Mouse (Mus musculus) CH12.LX (cell line): ENCODE results near the gene Fgfr2. TPM values are rescaled to one million over a fixed set of nuclear protein-coding genes. Genes with fewer than 3 reads are reported as not detected.

Source experiments
- DNase-seq: peaks from one replicate; pipeline ENCODE4 v3.0.0-alpha.2; 2013; ENCODE audit errors: extremely low read depth
- H3K27ac ChIP-seq: 2 replicates; pipeline ENCODE4 v1.5.1; 2012; ENCODE audit warnings: low read depth, mild to moderate bottlenecking, control low read depth, moderate library complexity; ENCODE audit not compliant: insufficient read depth
- H3K27me3 ChIP-seq: replicated peaks from 2 replicates; pipeline ENCODE3; 2012; ENCODE audit warnings: inconsistent platforms
- H3K36me3 ChIP-seq, 2 experiments: replicated peaks in 1 of 2; 2 replicates each; pipeline versions ENCODE3 to v1.6.1; 2012; ENCODE audit warnings: inconsistent platforms in 1 of 2, low read length in 1 of 2, mild to moderate bottlenecking in 1 of 2, mixed read lengths in 1 of 2, moderate library complexity in 1 of 2; ENCODE audit not compliant: control insufficient read depth in 1 of 2, insufficient read depth in 1 of 2
- H3K4me1 ChIP-seq, 2 experiments: 2 replicates each; pipeline ENCODE4 v1.6.1; 2012; ENCODE audit warnings: inconsistent platforms in 1 of 2, moderate library complexity in 1 of 2; ENCODE audit not compliant: insufficient read depth in 2 of 2, control insufficient read depth in 1 of 2
- H3K4me2 ChIP-seq: 2 replicates; pipeline ENCODE4 v1.6.1; 2012; ENCODE audit warnings: low read depth, mild to moderate bottlenecking, control low read depth; ENCODE audit not compliant: poor library complexity, insufficient read depth, severe bottlenecking
- H3K4me3 ChIP-seq, 3 experiments: fragments of 150-350 bp in 1 of 3; sonication (generic) in 1 of 3; replicated peaks in 1 of 3; 2 replicates each; pipeline versions ENCODE3 to v1.5.1; 2011 to 2012; ENCODE audit warnings: low read depth in 2 of 3, low read length in 2 of 3, mild to moderate bottlenecking in 2 of 3, moderate library complexity in 2 of 3, control low read depth in 1 of 3, improper control_type of control experiment in 1 of 3, inconsistent platforms in 1 of 3, mixed read lengths in 1 of 3; ENCODE audit not compliant: poor library complexity in 1 of 3
- H3K79me2 ChIP-seq: replicated peaks from 2 replicates; pipeline ENCODE4 v1.6.1; 2012; ENCODE audit warnings: mild to moderate bottlenecking, moderate library complexity; ENCODE audit not compliant: control insufficient read depth, poor library complexity, insufficient read depth, severe bottlenecking; ENCODE audit errors: extremely low read depth
- H3K9ac ChIP-seq: 2 replicates; pipeline ENCODE4 v1.6.1; 2012; ENCODE audit warnings: low read depth, mild to moderate bottlenecking, control low read depth, moderate library complexity; ENCODE audit not compliant: insufficient read depth
- H3K9me3 ChIP-seq: replicated peaks from 2 replicates; pipeline ENCODE3; 2012; ENCODE audit warnings: low read length, inconsistent platforms, mixed read lengths
- BHLHE40 ChIP-seq: IDR thresholded peaks from 2 replicates; pipeline ENCODE4 v1.6.1; 2011; ENCODE audit warnings: mild to moderate bottlenecking, low read depth, low read length, improper control_type of control experiment
- CTCF ChIP-seq, 2 experiments: IDR thresholded peaks in 1 of 2; conservative IDR thresholded peaks in 1 of 2; 2 replicates each; pipeline ENCODE4 v1.5.1; 2011 to 2012; ENCODE audit warnings: low read depth in 2 of 2, low read length in 2 of 2, improper control_type of control experiment in 1 of 2, inconsistent platforms in 1 of 2, mild to moderate bottlenecking in 1 of 2, moderate library complexity in 1 of 2
- ETS1 ChIP-seq: conservative IDR thresholded peaks from 2 replicates; pipeline ENCODE4 v1.6.1; 2012; ENCODE audit warnings: low read depth, mild to moderate bottlenecking, inconsistent platforms, low read length, improper control_type of control experiment, moderate library complexity
- IRF4 ChIP-seq: IDR thresholded peaks from 2 replicates; pipeline ENCODE4 v1.6.1; 2014; ENCODE audit warnings: low read depth, mild to moderate bottlenecking, inconsistent platforms, low read length, improper control_type of control experiment
- JUND ChIP-seq: conservative IDR thresholded peaks from 2 replicates; pipeline ENCODE4 v1.6.1; 2011; ENCODE audit warnings: low read depth, low read length, improper control_type of control experiment
- KAT2A ChIP-seq: IDR thresholded peaks from 2 replicates; pipeline ENCODE4 v1.6.1; 2012; ENCODE audit warnings: low read length, improper control_type of control experiment, inconsistent platforms; ENCODE audit not compliant: insufficient replicate concordance
- MXI1 ChIP-seq: IDR thresholded peaks from 2 replicates; pipeline ENCODE4 v1.6.1; 2011; ENCODE audit warnings: mild to moderate bottlenecking, low read depth, low read length, improper control_type of control experiment
- MYC ChIP-seq: IDR thresholded peaks from 2 replicates; pipeline ENCODE4 v1.6.1; 2011; ENCODE audit warnings: low read depth, mild to moderate bottlenecking, improper control_type of control experiment, low read length
- NELFE ChIP-seq: IDR thresholded peaks from 2 replicates; pipeline ENCODE4 v1.6.1; 2011; ENCODE audit warnings: low read depth, low read length, improper control_type of control experiment
- POLR2A ChIP-seq: IDR thresholded peaks from 2 replicates; pipeline ENCODE4 v1.6.1; 2011; ENCODE audit warnings: low read depth, mild to moderate bottlenecking, improper control_type of control experiment, low read length
- RAD21 ChIP-seq: IDR thresholded peaks from 2 replicates; pipeline ENCODE4 v1.6.1; 2011; ENCODE audit warnings: low read depth, mild to moderate bottlenecking, low read length, improper control_type of control experiment, moderate library complexity
- RCOR1 ChIP-seq: conservative IDR thresholded peaks from 2 replicates; pipeline ENCODE4 v1.6.1; 2012; ENCODE audit warnings: low read depth, mild to moderate bottlenecking, inconsistent platforms, low read length, improper control_type of control experiment
- SMC3 ChIP-seq: IDR thresholded peaks from 2 replicates; pipeline ENCODE4 v1.6.1; 2011; ENCODE audit warnings: low read depth, low read length, improper control_type of control experiment
- TBP ChIP-seq: conservative IDR thresholded peaks from 2 replicates; pipeline ENCODE4 v1.6.1; 2011; ENCODE audit warnings: low read depth, low read length, improper control_type of control experiment
- TCF12 ChIP-seq: IDR thresholded peaks from 2 replicates; pipeline ENCODE4 v1.6.1; 2014; ENCODE audit warnings: low read depth, mild to moderate bottlenecking, inconsistent platforms, low read length, improper control_type of control experiment
- UBTF ChIP-seq: IDR thresholded peaks from 2 replicates; pipeline ENCODE4 v1.6.1; 2012; ENCODE audit warnings: low read depth, mild to moderate bottlenecking, inconsistent platforms, low read length, improper control_type of control experiment, moderate library complexity
- USF1 ChIP-seq: IDR thresholded peaks from 2 replicates; pipeline ENCODE4 v1.6.1; 2014; ENCODE audit warnings: low read depth, mild to moderate bottlenecking, inconsistent platforms, low read length, improper control_type of control experiment
- ZC3H11A ChIP-seq: IDR thresholded peaks from 2 replicates; pipeline ENCODE4 v1.6.1; 2012; ENCODE audit warnings: low read depth, mild to moderate bottlenecking, inconsistent platforms, low read length, improper control_type of control experiment
- ZNF384 ChIP-seq: IDR thresholded peaks from 2 replicates; pipeline ENCODE4 v1.6.1; 2012; ENCODE audit warnings: low read depth, low read length, improper control_type of control experiment, inconsistent platforms
- dilution Hi-C: fragments of 300-500 bp; cut with MboI; formaldehyde crosslinking; loops from 2 replicates; pipeline ENCODE4 v1.14.3; 2020; ENCODE audit warnings: low sequenced_read_pairs; ENCODE audit not compliant: extremely low pct_unique_long_range_greater_than_20kb, extremely low pct_ligation_motif_present
- in situ Hi-C: fragments of 300-500 bp; cut with MboI; formaldehyde crosslinking; loops from 3 replicates; pipeline ENCODE4 v1.14.3; 2019; ENCODE audit warnings: low sequenced_read_pairs, low pct_ligation_motif_present, low pct_unique_long_range_greater_than_20kb, mixed read lengths
- polyA plus RNA-seq: library from polyadenylated mRNA; unstranded; fragments of >175 nt; gene quantifications from 2 replicates; pipeline ENCODE4 v1.2.1, GENCODE M21; 2012; ENCODE audit warnings: low read depth; ENCODE audit not compliant: insufficient read length
- total RNA-seq, 2 experiments: library from RNA; depleted of rRNA; stranded (reverse); fragments of 300-350 nt in 1 of 2; fragments of >200 nt in 1 of 2; gene quantifications; 2 replicates each; pipeline ENCODE4 v1.2.3; 2012 to 2014

Gene Fgfr2
- total and polyA plus RNA-seq, 3 experiments: not detected

- H3K4me3 ChIP-seq: no peak overlapping the region
- H3K79me2 ChIP-seq: no peaks in the 10 kb centered on the region
- no peak overlapping the region for H3K9ac ChIP-seq
- no peaks in the 10 kb centered on the region for H3K4me1 ChIP-seq
- dilution Hi-C loops: no loop called here
- peak; percentile 17 to 95; a peak in 2 of 4 replicates for TF ChIP-seq CTCF (conservative IDR thresholded peaks at IDR 0.05 in 1 of 2, IDR thresholded peaks at IDR 0.05 in 1 of 2; ENCODE audit: low read depth in 2 of 2, low read length in 2 of 2)
- no peak for TF ChIP-seq JUND
- TF ChIP-seq ZC3H11A: peak; percentile 79
- TF ChIP-seq TCF12: no peak
- no peak for TF ChIP-seq BHLHE40
- peak; percentile 93 for TF ChIP-seq SMC3
- no peak for TF ChIP-seq NELFE
- TF ChIP-seq IRF4: peak; percentile 36; the same call in 1 of the 2 replicates
- no peak for TF ChIP-seq RCOR1
- peak; percentile 94 for TF ChIP-seq RAD21
- no peak for TF ChIP-seq KAT2A
- H3K27me3 ChIP-seq: peaks cover 44% of the 10 kb centered on the region
- H3K36me3 ChIP-seq: peaks cover 0 to 4% of the 10 kb centered on the region in 2 experiments
- DNase-seq: peak; percentile 29
- in situ Hi-C loops: loop anchor here (5.0 kb wide), 1 partner anchor 143 kb away; the partner anchor contains the start of gene Btbd16
- H3K27ac ChIP-seq: no peak overlapping the region
- no peak overlapping the region for H3K4me2 ChIP-seq
- H3K9me3 ChIP-seq: peaks cover 3% of the 10 kb centered on the region
Observed at GRCm38 (mm10) chr7:130914693-130915363, 2208.3 kb downstream of the Fgfr2 start.

GRCm38 (mm10) chr7:130910841-130911240 is 2212.3 kb downstream of the Fgfr2 start:
- Histone ChIP-seq H3K4me1 (no peaks in the 10 kb centered on the region), H3K27ac (no peak overlapping the region), H3K27me3 (peaks cover 7% of the 10 kb centered on the region), H3K9ac (no peak overlapping the region), H3K9me3 (no peaks in the 10 kb centered on the region), H3K36me3 (peaks cover 0 to 8% of the 10 kb centered on the region in 2 experiments)
- in situ Hi-C loops: loop anchor here (5.0 kb wide), 1 partner anchor 139 kb away; the partner anchor contains the start of gene Btbd16
- DNase-seq: no peak
- dilution Hi-C loops: no loop called here
- TF ChIP-seq ETS1 (no peak), RAD21 (no peak), SMC3 (no peak), USF1 (no peak), IRF4 (no peak), MXI1 (no peak), CTCF (conservative IDR thresholded peaks at IDR 0.05 in 1 of 2, IDR thresholded peaks at IDR 0.05 in 1 of 2; ENCODE audit: low read depth in 2 of 2, low read length in 2 of 2) (no peak), ZNF384 (no peak), UBTF (no peak), POLR2A (no peak), TBP (no peak), MYC (no peak)
- TF ChIP-seq, all 38 proteins: peak for 0
- H3K4me3 ChIP-seq: no peak overlapping the region
- H3K79me2 ChIP-seq: no peaks in the 10 kb centered on the region
- H3K4me2 ChIP-seq: no peak overlapping the region
